Mouse (Mus musculus): Measurements from ENCODE around the gene Mllt3.

Mllt3 gene

GRCm38 (mm10) chr4:87881995-87882394, 151.2 kb downstream of the Mllt3 start:
- no peak for DNase-seq (ENCODE audit: low read depth, low spot score)

- DNase-seq (ENCODE audit: low read depth, low spot score), result no peak
Observed at GRCm38 (mm10) chr4:87881583-87881982, 151.6 kb downstream of the Mllt3 start.

- no peak for DNase-seq (ENCODE audit: low read depth, low spot score)
Observed at GRCm38 (mm10) chr4:87880297-87880696, 152.9 kb downstream of the Mllt3 start.

DNA sequence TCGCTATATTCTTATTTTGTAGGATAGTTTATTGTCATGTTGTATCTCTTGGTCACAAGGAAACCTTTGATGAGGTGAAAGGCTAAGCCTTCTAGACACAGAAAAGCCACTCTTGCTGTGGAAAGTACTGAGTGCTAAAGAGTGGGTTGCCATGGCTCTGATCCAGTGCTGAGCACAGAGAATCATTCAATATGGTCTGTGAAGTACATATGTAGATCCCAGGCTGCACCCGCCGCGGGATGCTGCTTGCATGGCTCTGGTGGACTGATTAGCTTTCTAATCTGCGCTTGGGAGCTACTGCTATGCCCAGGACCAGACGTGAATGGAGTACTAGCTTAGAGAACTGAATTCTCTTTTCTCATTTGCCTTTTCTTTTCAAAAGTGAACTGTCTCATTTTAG, 154.5 kb downstream of the Mllt3 start:
- DNase-seq (ENCODE audit: low read depth, low spot score), result no peak

DNA sequence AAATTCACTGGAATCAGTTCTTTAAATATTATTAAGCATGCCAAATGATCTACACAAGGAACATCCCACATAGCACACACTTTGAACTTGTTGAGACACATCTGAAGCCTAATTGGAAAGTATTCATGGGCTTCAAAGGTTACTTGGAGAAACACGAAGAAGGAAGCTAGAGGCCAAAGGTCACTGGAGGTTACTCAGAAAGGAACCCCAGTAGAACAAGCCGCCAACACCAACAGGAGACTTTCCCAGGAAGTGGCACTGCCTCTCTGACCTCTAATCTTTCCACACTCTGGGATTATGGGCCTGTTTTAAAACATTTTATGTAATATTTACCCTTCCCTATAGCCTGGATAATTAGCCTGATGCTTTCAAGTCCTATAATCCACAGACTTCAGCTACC, 162.6 kb downstream of the Mllt3 start:
- no peak for DNase-seq (ENCODE audit: low read depth, low spot score)

- DNase-seq (ENCODE audit: low read depth, low spot score), result no peak
Observed at GRCm38 (mm10) chr4:87866564-87866963, 166.6 kb downstream of the Mllt3 start.

DNA sequence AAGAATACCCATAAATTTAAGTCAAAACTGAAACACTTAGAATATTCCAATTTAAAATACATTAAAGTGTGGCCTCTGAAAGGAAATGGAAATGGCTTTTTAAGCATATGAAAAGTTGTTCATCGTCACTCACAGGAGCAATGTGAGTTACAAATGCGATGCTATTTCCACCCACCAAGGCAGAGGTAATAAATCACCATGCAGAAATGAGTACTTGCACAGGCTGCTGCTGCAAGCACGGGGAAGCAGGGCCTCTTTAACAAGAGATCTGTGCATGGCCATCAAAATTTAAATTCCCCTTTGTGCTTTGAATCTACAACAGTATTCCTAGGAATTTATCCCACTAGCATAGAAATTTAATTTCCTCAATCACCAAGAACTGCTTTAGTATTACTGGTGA, 167.3 kb downstream of the Mllt3 start:
- DNase-seq (ENCODE audit: low read depth, low spot score), result no peak

DNA sequence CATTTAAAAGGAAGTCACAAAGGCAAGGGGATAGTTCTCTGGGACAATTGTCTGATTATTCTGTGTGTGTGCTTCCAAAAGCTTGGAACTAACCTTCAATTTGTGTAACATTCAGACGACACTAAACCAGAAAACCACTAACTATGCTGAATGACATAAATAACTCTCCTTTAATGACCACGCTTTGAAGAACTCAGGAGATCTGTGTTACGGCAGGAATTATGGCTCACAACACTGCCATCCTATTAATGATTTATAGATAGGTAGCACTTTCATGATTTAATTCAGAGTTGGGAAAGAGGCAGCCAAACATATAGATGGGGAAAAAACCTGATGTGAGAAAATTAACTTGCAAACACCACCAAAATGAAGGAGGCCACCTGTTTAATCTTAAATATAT, 168.1 kb downstream of the Mllt3 start:
- DNase-seq (ENCODE audit: low read depth, low spot score), result no peak

GRCm38 (mm10) chr4:87863212-87863611, 170.0 kb downstream of the Mllt3 start:
- DNase-seq (ENCODE audit: low read depth, low spot score), result no peak

- DNase-seq (ENCODE audit: low read depth, low spot score), result no peak
Observed at GRCm38 (mm10) chr4:87860723-87861122, 172.4 kb downstream of the Mllt3 start.

- DNase-seq (ENCODE audit: low read depth, low spot score), result no peak
Observed at GRCm38 (mm10) chr4:87859148-87859547, 174.0 kb downstream of the Mllt3 start.

DNA sequence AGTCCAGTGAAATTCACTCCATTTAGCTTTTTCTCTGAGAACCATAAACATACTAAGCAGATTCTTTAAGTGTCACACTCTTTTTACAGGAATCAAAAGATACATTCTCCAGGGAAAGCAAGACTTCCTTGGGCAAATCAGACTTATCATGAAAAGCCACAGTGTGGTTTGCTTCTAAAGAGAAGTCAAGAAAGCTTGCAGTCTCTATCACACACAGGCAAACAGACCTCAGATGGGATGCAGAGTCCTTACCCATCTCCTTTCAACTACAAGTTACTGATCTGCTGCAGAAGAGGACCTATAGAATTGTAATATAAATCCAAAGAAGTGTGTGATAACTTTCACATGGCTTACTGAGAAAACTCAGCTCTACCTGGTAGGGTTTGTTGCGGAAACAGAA, 175.2 kb downstream of the Mllt3 start:
- DNase-seq (ENCODE audit: low read depth, low spot score), result no peak

GRCm38 (mm10) chr4:87852461-87852860, 180.7 kb downstream of the Mllt3 start:
- DNase-seq (ENCODE audit: low read depth, low spot score), result peak; percentile 78

DNA sequence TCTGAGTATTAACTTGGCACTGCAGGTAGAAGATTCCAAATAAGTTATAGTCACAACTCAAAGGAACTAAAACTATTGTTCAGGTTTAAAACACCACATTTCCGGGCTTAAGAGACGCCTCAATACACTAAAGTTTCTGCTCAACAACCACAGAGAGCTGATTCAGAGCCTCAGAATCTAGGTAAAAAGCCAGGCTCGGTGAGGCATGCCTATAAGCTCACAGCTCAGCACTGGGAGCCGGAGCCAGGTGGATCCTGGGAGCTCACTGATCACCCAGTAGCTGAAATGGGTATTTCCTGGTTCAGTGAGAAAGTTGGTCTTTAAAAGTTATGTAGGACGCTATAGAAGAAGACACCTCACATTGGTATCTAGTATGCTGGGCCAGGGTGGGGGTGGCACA, 183.1 kb downstream of the Mllt3 start:
- DNase-seq (ENCODE audit: low read depth, low spot score), result peak; percentile 78

DNA sequence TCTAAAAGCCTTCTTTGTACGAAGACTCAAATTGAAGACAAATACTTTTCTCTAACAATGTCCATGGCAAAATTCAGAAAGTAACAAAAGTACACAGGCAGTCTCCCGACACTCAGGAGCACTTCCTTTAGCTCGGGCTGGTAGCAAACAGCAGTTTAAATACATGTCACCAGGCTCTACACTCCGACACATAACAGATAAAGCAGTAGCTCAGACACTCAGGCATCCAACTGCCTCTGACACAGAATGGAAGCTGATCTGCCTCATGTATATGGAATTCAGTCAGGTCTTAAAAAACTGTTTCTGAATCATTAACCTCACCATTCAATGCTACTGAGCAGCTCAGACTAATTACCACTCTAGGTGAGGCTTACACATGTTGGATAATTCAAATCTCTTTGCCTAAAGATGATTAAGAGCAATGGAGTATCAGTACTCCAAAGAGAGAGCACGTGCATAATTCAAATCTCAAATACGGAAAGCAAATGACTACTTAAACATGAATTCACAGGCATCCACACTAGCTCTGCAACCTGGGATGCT, 188.4 kb downstream of the Mllt3 start:
- peak; percentile 11 for DNase-seq (ENCODE audit: low read depth, low spot score)

DNA sequence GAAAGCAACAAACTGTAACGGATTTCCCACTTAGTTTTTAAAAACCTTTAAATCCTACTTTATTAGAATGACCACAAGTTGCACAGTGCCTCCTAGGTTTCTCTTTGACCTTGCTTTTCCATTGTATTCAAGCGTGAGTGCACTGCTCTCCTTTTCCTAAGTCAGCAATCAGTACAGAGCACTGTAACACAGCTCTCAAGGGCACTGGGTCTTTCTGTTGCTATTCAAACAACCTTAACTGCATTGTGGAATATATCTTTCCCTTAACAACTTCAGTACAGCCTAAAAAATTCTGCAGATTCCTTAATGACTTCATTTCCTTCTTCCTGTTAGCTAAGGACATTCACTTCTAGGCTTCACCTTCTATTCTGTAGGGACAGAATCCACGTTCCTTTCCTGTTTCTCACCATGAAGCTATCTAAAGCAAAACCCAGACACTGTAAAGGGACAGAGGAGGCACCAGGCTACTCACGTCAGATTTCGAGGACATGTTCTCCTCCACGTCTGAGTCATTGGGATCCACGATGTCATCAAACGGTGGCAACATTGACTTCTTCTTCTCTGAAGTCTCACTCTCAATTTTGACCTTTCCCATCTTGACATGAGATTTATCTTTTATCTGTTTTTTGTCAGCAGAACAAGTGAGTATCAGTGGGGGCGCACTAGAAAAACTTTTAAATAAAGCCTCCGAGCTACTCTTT, 192.8 kb downstream of the Mllt3 start:
- DNase-seq (ENCODE audit: low read depth, low spot score), result no peak

- peak; percentile 73 for DNase-seq (ENCODE audit: low read depth, low spot score)
Observed at GRCm38 (mm10) chr4:87838716-87839115, 194.4 kb downstream of the Mllt3 start.

DNA sequence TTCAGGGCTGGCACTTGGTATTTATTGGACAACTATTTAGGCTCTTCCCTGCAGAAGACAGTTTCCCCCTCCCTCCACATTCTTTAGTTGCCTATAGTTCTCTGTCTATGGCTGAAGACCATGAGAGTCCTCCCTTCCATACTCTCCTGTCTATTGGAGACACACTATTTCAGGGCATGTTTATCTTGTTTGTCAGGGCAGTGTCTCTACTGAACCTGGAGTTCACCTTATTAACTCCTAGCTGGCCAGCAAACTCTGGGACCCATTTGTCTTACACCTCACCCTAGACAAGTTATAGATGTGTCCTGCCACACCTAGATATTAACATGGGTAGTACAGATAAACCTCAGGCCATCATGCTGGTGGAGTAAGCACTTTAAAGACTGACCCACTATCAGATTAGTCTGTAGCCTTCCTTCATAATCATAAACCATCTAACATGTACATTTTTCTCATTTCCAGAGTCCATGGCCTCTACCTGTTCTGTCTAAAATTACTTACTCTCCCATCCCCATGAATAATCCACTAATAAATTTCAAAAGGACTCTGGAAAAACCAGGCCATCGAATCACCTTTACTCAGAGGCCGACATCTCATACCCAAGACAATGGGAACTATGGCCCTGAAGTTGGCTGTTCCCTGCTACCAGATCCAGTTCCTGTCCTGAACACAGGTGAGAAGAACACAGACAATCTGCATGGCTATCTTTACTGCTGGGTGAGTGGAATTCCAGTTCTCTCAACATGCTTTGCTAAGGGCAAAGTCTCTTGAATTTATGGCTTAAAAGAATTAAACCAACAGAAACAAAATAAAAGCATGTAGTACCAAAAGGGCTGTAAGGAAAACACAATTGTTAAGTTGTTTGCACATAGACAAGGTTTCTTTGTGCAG, 195.4 kb downstream of the Mllt3 start:
- DNase-seq (ENCODE audit: low read depth, low spot score), result no peak

DNA sequence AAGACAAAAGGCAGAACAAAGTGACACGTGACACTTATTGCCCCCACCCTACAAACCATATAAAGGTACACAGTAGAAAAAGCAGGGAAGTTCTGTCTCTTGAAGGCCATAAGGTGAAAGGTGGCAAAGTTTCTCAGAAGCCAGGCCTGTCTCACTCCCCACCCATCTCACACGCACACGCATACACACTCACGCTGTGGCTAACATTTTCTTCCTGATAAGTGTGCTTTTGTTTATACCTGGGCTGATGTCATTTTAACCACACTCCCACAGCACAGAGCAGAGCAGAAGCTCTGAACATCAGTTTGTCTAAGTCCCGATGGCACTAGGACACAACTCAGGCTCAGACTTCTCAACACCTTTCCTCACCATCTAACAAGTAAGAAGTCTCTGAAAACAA, 196.9 kb downstream of the Mllt3 start:
- DNase-seq (ENCODE audit: low read depth, low spot score), result no peak

- no peak for DNase-seq (ENCODE audit: low read depth, low spot score)
Observed at GRCm38 (mm10) chr4:87835191-87835590, 198.0 kb downstream of the Mllt3 start.

DNA sequence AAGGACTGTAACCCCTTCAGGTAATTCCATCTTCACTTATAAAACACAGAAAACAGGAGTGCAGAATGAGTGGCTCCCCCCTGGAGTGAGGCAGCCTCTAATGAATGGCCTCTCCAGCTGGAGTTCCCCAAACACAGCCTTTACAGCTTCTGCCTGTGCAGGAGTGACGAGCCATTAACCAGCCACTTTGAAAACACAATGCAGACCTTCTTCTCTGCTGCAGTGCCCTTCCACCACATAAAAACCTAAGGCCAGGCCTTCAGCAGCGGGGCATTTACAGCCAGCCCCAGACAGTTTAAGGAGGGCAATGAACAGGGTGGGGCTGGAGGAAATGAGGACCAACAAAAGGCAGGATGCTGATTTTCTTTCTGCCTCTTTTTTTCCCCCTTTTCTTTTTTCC, 198.9 kb downstream of the Mllt3 start:
- no peak for DNase-seq (ENCODE audit: low read depth, low spot score)

GRCm38 (mm10) chr4:87830794-87831306, 202.3 kb downstream of the Mllt3 start:
- no peak for DNase-seq (ENCODE audit: low read depth, low spot score)
